Mouse (Mus musculus): ENCODE results near the gene Rnf183. TPM values are rescaled to one million over a fixed set of nuclear protein-coding genes. Genes with fewer than 3 reads are reported as not detected.

Rnf183 gene
- polyA plus RNA-seq, 1 experiment from 2014 or later: not detected

GRCm38 (mm10) chr4:62463124-62463523 lies 28.1 kb upstream of the Rnf183 start:
- no peaks in the 10 kb centered on the region for H3K9me3 ChIP-seq (replicated peaks)
- no peak for ATAC-seq (replicated peaks; ENCODE audit: insufficient number of reproducible peaks, insufficient read depth, low FRiP score, low read depth)
- no peaks in the 10 kb centered on the region for H3K36me3 ChIP-seq
- H3K27ac ChIP-seq: no peak overlapping the region
- no peaks in the 10 kb centered on the region for H3K4me1 ChIP-seq (replicated peaks)
- no peak overlapping the region for H3K4me3 ChIP-seq
- H3K4me2 ChIP-seq: no peak overlapping the region
- 79% methylated on average over 2 of the region's 2 CpGs for WGBS
- H3K27me3 ChIP-seq: no peaks in the 10 kb centered on the region
- H3K9ac ChIP-seq: no peak overlapping the region

GRCm38 (mm10) chr4:62460348-62460747 lies 25.3 kb upstream of the Rnf183 start:
- 79% methylated on average over 8 of the region's 8 CpGs for WGBS
- Histone ChIP-seq H3K4me1 (replicated peaks) (no peaks in the 10 kb centered on the region), H3K4me3 (no peak overlapping the region), H3K27me3 (no peaks in the 10 kb centered on the region), H3K9me3 (replicated peaks) (no peaks in the 10 kb centered on the region), H3K9ac (no peak overlapping the region), H3K4me2 (no peak overlapping the region), H3K27ac (no peak overlapping the region), H3K36me3 (no peaks in the 10 kb centered on the region)
- no peak for ATAC-seq (replicated peaks; ENCODE audit: insufficient number of reproducible peaks, insufficient read depth, low FRiP score, low read depth)

GRCm38 (mm10) chr4:62459081-62459480 lies 24.0 kb upstream of the Rnf183 start:
- no peak overlapping the region for H3K9ac ChIP-seq
- H3K4me2 ChIP-seq: no peak overlapping the region
- no peak overlapping the region for H3K4me3 ChIP-seq
- no peaks in the 10 kb centered on the region for H3K9me3 ChIP-seq (replicated peaks)
- no peaks in the 10 kb centered on the region for H3K4me1 ChIP-seq (replicated peaks)
- H3K36me3 ChIP-seq: no peaks in the 10 kb centered on the region
- no peak overlapping the region for H3K27ac ChIP-seq
- H3K27me3 ChIP-seq: no peaks in the 10 kb centered on the region
- WGBS: 73% methylated on average over 3 of the region's 3 CpGs
- ATAC-seq (replicated peaks; ENCODE audit: insufficient number of reproducible peaks, insufficient read depth, low FRiP score, low read depth): no peak

- H3K9me3 ChIP-seq (replicated peaks): no peaks in the 10 kb centered on the region
- no peak overlapping the region for H3K4me3 ChIP-seq
- H3K4me1 ChIP-seq (replicated peaks): no peaks in the 10 kb centered on the region
- no peaks in the 10 kb centered on the region for H3K36me3 ChIP-seq
- 47% methylated on average over 5 of the region's 5 CpGs for WGBS
- H3K4me2 ChIP-seq: no peak overlapping the region
- H3K27ac ChIP-seq: no peak overlapping the region
- no peaks in the 10 kb centered on the region for H3K27me3 ChIP-seq
- no peak overlapping the region for H3K9ac ChIP-seq
- no peak for ATAC-seq (replicated peaks; ENCODE audit: insufficient number of reproducible peaks, insufficient read depth, low FRiP score, low read depth)
Observed at GRCm38 (mm10) chr4:62454995-62455394, 19.9 kb upstream of the Rnf183 start.

GRCm38 (mm10) chr4:62440986-62441385 lies 5.9 kb upstream of the Rnf183 start:
- H3K9ac ChIP-seq: no peak overlapping the region
- WGBS: 45% methylated on average over 4 of the region's 4 CpGs
- no peaks in the 10 kb centered on the region for H3K27me3 ChIP-seq
- no peak for ATAC-seq (replicated peaks; ENCODE audit: insufficient number of reproducible peaks, insufficient read depth, low FRiP score, low read depth)
- no peaks in the 10 kb centered on the region for H3K9me3 ChIP-seq (replicated peaks)
- no peak overlapping the region for H3K4me2 ChIP-seq
- no peak overlapping the region for H3K27ac ChIP-seq
- H3K4me1 ChIP-seq (replicated peaks): no peaks in the 10 kb centered on the region
- H3K4me3 ChIP-seq: no peak overlapping the region
- no peaks in the 10 kb centered on the region for H3K36me3 ChIP-seq

- no peak overlapping the region for H3K9ac ChIP-seq
- no peak overlapping the region for H3K27ac ChIP-seq
- H3K4me3 ChIP-seq: no peak overlapping the region
- no peaks in the 10 kb centered on the region for H3K27me3 ChIP-seq
- no peaks in the 10 kb centered on the region for H3K9me3 ChIP-seq (replicated peaks)
- H3K36me3 ChIP-seq: no peaks in the 10 kb centered on the region
- H3K4me2 ChIP-seq: no peak overlapping the region
- WGBS: 77% methylated on average over 4 of the region's 4 CpGs
- no peak for ATAC-seq (replicated peaks; ENCODE audit: insufficient number of reproducible peaks, insufficient read depth, low FRiP score, low read depth)
- H3K4me1 ChIP-seq (replicated peaks): no peaks in the 10 kb centered on the region
Observed at GRCm38 (mm10) chr4:62440544-62440943, 5.5 kb upstream of the Rnf183 start.

GRCm38 (mm10) chr4:62439793-62440192 lies 4.7 kb upstream of the Rnf183 start:
- no peak overlapping the region for H3K4me3 ChIP-seq
- no peak overlapping the region for H3K4me2 ChIP-seq
- no peaks in the 10 kb centered on the region for H3K36me3 ChIP-seq
- no peaks in the 10 kb centered on the region for H3K27me3 ChIP-seq
- H3K4me1 ChIP-seq (replicated peaks): no peaks in the 10 kb centered on the region
- H3K9me3 ChIP-seq (replicated peaks): no peaks in the 10 kb centered on the region
- WGBS: 53% methylated on average over 4 of the region's 4 CpGs
- no peak for ATAC-seq (replicated peaks; ENCODE audit: insufficient number of reproducible peaks, insufficient read depth, low FRiP score, low read depth)
- H3K27ac ChIP-seq: no peak overlapping the region
- no peak overlapping the region for H3K9ac ChIP-seq

GRCm38 (mm10) chr4:62437871-62438270 lies 2.8 kb upstream of the Rnf183 start:
- no peak overlapping the region for H3K27ac ChIP-seq
- H3K36me3 ChIP-seq: no peaks in the 10 kb centered on the region
- no peak overlapping the region for H3K4me2 ChIP-seq
- no peak overlapping the region for H3K9ac ChIP-seq
- H3K4me1 ChIP-seq (replicated peaks): no peaks in the 10 kb centered on the region
- WGBS: 70% methylated on average over 7 of the region's 7 CpGs
- ATAC-seq (replicated peaks; ENCODE audit: insufficient number of reproducible peaks, insufficient read depth, low FRiP score, low read depth): no peak
- no peaks in the 10 kb centered on the region for H3K9me3 ChIP-seq (replicated peaks)
- no peak overlapping the region for H3K4me3 ChIP-seq
- H3K27me3 ChIP-seq: no peaks in the 10 kb centered on the region

- 83% methylated on average over 3 of the region's 3 CpGs for WGBS
- ATAC-seq (replicated peaks; ENCODE audit: insufficient number of reproducible peaks, insufficient read depth, low FRiP score, low read depth): no peak
- Histone ChIP-seq H3K4me2 (no peak overlapping the region), H3K27ac (no peak overlapping the region), H3K9ac (no peak overlapping the region), H3K27me3 (no peaks in the 10 kb centered on the region), H3K4me1 (replicated peaks) (no peaks in the 10 kb centered on the region), H3K9me3 (replicated peaks) (no peaks in the 10 kb centered on the region), H3K4me3 (no peak overlapping the region), H3K36me3 (no peaks in the 10 kb centered on the region)
Observed at GRCm38 (mm10) chr4:62437256-62437778, 2.3 kb upstream of the Rnf183 start.

- H3K4me2 ChIP-seq: no peak overlapping the region
- H3K36me3 ChIP-seq: no peaks in the 10 kb centered on the region
- no peak overlapping the region for H3K27ac ChIP-seq
- H3K9ac ChIP-seq: no peak overlapping the region
- no peaks in the 10 kb centered on the region for H3K9me3 ChIP-seq (replicated peaks)
- no peaks in the 10 kb centered on the region; the same call in 1 of the 2 replicates for H3K27me3 ChIP-seq
- WGBS: 73% methylated on average over 7 of the region's 7 CpGs
- no peak overlapping the region for H3K4me3 ChIP-seq
- no peaks in the 10 kb centered on the region for H3K4me1 ChIP-seq (replicated peaks)
- no peak for ATAC-seq (replicated peaks; ENCODE audit: insufficient number of reproducible peaks, insufficient read depth, low FRiP score, low read depth)
Observed at GRCm38 (mm10) chr4:62433939-62434870, 847 bp downstream of the Rnf183 start.

GRCm38 (mm10) chr4:62431522-62431921 lies 3.5 kb downstream of the Rnf183 start:
- Histone ChIP-seq H3K4me3 (no peak overlapping the region), H3K27me3 (no peaks in the 10 kb centered on the region; the same call in 1 of the 2 replicates), H3K4me2 (no peak overlapping the region), H3K9ac (no peak overlapping the region), H3K27ac (no peak overlapping the region), H3K9me3 (replicated peaks) (no peaks in the 10 kb centered on the region), H3K36me3 (no peaks in the 10 kb centered on the region), H3K4me1 (replicated peaks) (peaks cover 6% of the 10 kb centered on the region)
- no peak for ATAC-seq (replicated peaks; ENCODE audit: insufficient number of reproducible peaks, insufficient read depth, low FRiP score, low read depth)
- 75% methylated on average over 4 of the region's 4 CpGs for WGBS

- Histone ChIP-seq H3K36me3 (no peaks in the 10 kb centered on the region), H3K9ac (no peak overlapping the region), H3K4me3 (no peak overlapping the region), H3K9me3 (replicated peaks) (no peaks in the 10 kb centered on the region), H3K4me2 (no peak overlapping the region), H3K4me1 (replicated peaks) (peaks cover 6% of the 10 kb centered on the region), H3K27ac (no peak overlapping the region), H3K27me3 (no peaks in the 10 kb centered on the region; the same call in 1 of the 2 replicates)
- no peak for ATAC-seq (replicated peaks; ENCODE audit: insufficient number of reproducible peaks, insufficient read depth, low FRiP score, low read depth)
Observed at GRCm38 (mm10) chr4:62430678-62431077, 4.4 kb downstream of the Rnf183 start.
